Mouse (Mus musculus) hindbrain, embryonic 15.5 days (tissue): ENCODE data around the gene Pnpla8. TPM values are rescaled to one million over a fixed set of nuclear protein-coding genes. Genes with fewer than 3 reads are reported as not detected.

ENCODE experiments used
- microRNA-seq: library from miRNA; unstranded; fragments of <30 nt; microRNA quantifications from one replicate; pipeline ENCODE4, GENCODE M21; 2016
- polyA plus RNA-seq: library from polyadenylated mRNA; unstranded; fragments of >200 nt; fragmentation: Nextera tagmentation; extraction: Ambion mirVana; gene quantifications from 2 replicates; pipeline ENCODE4 v1.2.1, GENCODE M21; 2015

The Pnpla8 gene
- polyA plus RNA-seq, 1 experiment from 2014 or later = 125 TPM

Small RNA genes within 50 kb of the gene (microRNA-seq; reads per million reads assigned to microRNA genes)
- 0.87 reads per million for gene Mir5627

Other genes starting within 250 kb of the Pnpla8 start
- 32.3 and 32.8 TPM in 2 replicates for gene Dnajb9, start 11.0 kb upstream of the Pnpla8 start, polyA plus RNA-seq
- gene Nrcam, start 107.5 kb downstream of the Pnpla8 start, polyA plus RNA-seq = 127 and 139 TPM in 2 replicates